Mouse (Mus musculus) granulocyte monocyte progenitor cell, adult 5-6 weeks (primary cell): ENCODE measurements around the gene Kif13a. TPM values are rescaled to one million over a fixed set of nuclear protein-coding genes. Genes with fewer than 3 reads are reported as not detected.

ENCODE experiments used
- ATAC-seq: replicated peaks from 2 replicates; pipeline ENCODE4 v1.8.0; 2016; ENCODE audit warnings: mild to moderate bottlenecking, moderate TSS enrichment, inconsistent platforms; ENCODE audit not compliant: poor library complexity, severe bottlenecking
- total RNA-seq, 2 experiments: library from RNA; stranded (forward) in 1 of 2; stranded (reverse) in 1 of 2; fragments of 200-712, 200-1000 nt in 1 of 2; fragments of >200 nt in 1 of 2; fragmentation: Nextera tagmentation in 1 of 2; gene quantifications; 2 replicates each; pipeline ENCODE4 v1.2.3; 2014 to 2017

The Kif13a gene
- total RNA-seq, 2 experiments from 2014 or later = 26.6 to 46.0 TPM

DNA sequence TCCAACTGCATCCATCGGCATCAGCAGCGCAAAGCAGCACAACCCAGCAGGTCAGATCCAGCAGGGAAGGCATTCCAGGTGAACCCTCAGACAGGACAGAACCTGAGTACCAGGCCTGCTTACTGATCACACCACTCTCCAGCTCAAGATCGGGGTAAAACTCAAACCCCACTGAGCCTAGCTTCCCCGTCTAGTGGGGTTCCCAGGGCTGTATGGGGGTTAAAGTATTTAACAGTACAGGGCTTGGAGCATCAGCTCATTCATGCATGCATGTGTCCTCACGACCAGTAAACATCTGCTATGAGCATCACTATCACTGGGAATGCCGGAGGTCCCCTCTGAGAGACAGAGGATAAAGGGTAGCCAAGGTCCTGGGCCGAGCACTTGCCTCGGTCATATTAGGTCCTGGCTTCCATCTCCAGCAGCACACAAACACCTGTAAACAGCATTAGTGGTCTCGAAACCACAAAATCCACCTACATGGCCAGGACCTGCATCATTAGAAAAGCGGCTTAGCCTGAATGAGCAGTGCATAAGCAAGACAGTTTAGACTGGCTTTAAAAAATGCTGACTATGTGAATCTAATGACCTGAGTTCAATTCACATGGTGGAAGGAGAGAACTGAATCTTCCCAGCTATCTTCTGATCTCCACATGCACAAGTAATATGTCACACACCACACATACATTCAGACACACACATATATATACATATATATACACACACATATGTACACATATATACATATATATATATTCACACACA lies 43.0 kb downstream of the Kif13a start:
- no peak for ATAC-seq

DNA sequence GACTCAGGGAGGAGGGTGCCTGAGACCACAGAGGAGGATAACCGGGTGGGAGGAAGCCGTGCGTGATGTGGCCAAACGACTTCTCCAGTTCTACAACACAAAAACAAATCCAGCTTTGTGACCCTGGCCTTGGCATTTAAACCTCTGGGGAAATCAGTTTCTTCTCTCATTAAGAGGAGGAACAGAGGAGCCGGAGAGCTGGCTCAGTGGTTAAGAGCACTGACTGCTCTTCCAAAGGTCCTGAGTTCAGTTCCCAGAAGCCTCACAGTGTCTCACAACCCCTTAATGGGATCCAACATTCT lies 44.0 kb downstream of the Kif13a start:
- ATAC-seq = no peak

DNA sequence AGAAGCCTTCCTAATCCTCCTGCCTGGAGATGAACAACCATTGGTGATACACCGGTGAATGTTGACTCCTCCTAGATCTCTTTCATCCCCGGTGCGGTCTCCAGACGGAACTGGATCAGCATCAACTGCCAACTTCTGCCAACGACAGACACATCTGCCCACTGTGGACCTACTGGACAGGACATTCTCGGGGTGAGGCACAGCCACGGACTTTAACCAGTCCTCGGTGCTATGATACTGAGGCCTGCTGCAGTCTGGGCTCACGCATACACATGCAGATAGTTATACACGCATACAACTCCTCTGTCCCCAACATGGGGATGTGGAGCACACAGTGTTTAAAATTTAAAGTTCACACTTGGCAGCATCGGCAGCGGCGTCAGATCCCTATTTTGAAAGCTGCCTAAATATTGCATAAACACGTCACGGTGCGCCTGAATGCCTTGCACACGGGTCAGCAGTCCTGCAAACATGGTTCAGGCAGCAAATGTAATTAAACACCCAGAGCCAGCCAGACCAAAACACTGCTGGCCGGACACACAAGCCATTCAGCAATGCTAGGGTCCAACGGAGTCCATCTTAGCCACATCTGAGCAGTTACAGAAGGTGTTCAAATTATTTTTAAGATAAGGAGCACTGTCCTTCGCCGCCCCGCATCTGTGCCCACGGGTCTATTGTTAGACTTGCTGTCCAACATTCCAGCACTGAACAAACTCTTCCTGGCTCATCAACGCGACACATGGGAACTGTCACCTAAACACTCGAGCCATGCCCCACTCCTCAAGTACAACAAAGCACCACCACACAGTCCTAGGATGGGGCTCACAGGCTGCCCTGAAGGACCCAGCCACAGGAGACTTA lies 44.5 kb downstream of the Kif13a start:
- no peak for ATAC-seq

DNA sequence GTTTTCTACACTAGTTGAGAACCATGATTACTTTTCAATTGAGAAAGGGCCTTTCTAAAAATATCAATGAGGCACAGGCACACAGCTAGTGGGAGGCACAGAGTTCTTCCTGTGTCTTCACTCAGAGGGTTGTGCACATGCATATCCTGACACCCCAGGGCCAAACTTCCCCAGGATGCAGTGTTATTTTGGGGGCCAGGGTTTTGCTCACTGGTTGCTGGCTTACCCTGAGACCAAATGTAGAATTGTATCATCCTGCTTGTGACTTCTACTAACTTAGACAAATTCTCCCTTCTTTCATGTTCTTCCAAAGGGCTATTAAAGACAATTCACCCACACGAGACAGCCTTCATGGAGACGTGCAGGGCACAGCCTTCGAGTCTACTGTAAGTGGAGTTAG lies 45.7 kb downstream of the Kif13a start:
- no peak for ATAC-seq

DNA sequence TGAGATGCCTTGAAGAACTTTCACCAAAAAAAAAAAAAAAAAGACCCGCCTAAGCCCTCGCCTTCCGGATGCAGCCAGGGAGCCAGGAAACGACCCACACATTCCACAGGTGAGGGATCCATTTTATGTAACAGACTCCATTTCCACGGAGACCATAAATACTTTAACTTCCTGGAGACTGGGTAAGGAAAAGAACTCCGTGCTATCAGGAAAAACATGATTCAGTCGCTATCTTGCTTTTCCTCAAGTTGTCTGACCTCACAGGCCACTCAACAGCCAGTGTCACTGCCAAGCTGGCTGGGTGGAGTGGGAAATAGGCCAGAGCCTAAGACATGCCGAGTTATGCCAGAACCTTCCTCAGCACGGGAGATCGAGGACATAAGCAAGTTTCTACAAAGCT lies 46.3 kb downstream of the Kif13a start:
- no peak for ATAC-seq

DNA sequence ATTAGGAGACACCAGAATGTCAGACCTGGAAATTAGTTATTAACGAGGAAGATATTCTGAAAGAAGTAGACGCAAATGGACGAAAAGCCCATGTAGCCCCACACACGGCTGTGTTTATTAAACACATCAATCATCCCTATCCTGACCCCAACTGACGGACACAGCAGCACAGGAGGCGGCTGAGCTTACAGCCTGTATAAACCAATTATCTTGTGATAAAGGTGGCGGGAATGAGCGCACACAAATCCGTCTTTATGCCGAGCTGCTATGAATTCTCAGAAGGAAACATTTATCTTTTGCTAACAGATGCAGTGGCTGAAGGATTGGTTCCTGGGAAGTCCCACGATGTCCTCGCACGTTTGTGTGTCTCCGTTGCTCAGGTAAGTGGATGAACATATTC lies 48.9 kb downstream of the Kif13a start:
- no peak for ATAC-seq

DNA sequence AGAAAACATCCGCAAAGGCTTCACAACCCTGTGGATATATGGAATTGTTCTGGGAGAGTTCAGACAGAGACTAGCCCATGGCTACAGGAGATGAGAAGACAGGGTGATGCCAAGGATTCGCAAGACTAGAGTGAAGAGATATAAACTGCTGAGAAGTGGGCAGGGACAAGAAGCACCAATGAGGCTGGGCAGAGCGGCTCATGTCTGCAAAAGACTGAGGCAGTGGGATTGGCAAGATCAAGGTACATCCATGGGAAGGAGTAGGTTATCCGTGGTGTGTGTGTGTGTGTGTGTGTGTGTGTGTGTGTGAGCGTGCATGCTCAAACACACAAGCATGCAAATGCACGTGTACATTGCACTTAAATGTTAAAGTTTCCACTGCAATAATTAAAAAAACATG lies 49.4 kb downstream of the Kif13a start:
- ATAC-seq = no peak

DNA sequence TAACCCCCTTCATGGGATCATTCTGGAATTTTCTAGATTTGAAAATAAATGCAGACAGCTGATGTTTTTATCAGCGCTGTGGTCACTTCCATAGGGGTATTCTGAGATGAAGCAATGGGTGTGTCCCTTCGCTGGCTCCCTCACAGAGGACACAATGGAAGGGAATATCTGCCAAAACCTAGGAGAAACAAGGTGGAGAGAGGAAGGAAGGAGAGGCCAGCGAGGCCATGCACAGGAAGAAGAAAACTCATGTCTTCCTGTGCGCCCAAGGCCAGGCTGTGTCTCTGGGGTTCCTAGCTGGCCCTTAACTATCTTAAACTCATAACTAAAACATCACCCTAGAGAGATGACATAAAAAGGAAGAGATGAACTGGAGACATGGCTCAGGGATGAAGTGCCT lies 52.6 kb downstream of the Kif13a start:
- ATAC-seq = no peak

DNA sequence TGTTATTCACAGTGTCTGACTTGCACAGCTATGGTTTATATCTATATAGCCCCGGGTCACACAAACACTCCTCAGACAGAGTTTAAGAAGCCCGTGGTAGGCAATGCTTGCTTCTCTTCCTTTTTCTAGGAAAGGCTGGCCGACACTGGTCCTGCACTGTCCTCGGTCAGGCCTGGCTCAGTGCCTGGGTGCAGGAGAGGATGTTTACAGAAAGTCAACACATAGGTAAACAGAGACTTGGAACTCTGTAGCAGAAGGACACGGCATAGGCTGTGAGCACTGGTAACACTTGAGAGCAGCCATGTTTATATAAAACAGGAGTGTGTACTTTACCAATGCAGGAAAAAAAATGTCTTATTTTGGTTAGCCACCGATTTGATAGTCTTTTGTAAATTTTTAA lies 54.3 kb downstream of the Kif13a start:
- no peak for ATAC-seq

DNA sequence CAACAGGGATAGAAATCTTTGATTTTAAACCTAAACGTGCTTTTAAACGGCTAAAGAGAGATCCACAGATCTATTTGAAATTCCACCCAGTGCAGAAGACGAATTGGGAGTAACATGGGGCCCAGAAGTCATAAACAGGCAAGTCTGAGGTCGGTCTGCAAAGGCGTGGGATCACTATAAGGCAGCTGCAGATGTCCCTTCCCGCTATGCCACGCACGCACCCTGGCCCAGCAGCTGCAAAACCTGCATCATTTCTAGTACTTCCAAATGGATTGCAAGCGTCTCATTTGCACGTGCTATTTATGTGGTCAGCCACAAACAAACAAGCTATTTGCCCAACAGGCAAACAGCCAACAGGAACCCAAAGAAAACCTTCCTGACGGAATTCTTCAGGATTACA lies 56.9 kb downstream of the Kif13a start:
- ATAC-seq = no peak

DNA sequence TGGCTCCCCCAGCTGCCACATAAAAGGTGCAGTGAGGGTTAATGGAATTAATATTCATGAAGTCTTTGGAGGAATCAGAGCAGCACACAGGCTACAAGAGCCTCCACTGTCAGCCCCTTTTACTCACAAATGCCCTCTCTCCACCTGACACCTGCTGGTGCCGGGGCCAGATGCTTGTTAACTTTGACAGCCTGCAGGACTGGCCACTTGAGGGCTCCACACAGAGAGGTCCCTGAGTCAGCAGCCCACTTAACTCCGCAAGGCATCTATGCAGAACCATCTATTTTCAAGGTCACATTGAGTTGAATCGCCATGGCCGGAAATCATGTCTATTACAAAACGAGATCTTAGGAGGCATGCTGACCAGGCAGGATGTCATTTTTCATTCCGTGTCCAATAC lies 57.5 kb downstream of the Kif13a start:
- ATAC-seq = no peak

DNA sequence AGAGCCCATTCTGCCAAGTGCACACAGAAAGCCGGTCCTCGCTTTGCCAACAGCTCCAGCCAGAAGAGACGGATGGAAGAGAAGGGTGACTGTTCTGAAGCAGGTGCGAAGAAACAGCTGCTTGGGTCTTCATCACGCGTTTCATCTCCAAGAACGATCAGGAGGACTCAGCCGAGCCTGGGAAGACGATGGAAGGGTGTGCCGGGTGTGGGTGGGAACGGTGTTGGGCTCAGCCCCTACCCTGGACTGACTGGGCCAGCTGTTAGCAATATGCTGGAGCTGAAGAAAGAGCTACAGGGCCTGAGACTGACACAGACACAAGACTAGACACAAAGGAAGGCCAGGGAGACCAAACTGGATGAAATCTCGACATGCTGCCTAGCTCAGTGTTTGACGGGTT lies 60.2 kb downstream of the Kif13a start:
- no peak for ATAC-seq

DNA sequence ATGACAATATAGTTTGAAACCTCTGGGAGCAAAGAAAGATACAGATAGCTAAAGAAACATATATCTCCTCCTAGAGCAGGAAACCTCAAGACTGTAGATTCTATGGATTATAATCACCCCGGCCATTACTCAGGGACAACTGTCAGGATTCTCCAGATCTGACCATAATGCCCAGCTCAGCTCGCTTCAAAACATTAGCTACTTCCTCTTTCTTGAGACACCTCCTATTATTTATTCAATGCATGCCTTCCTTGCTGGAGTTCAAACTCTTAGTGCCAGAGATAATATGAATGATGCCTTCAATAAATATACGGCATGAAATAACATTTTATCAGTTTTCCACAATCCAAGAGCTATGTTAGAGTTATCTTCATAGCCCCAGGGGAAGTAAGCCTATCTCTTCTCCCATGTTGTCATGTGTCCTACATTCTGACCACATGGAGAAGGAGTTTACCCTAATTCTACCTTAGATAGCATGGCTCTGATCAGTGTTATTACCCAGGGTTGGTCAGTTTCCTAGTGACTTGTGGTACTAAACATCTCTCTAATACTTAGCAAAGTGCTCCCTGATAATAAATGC lies 66.4 kb downstream of the Kif13a start:
- ATAC-seq = peak; percentile 46; the same call in 1 of the 2 replicates

DNA sequence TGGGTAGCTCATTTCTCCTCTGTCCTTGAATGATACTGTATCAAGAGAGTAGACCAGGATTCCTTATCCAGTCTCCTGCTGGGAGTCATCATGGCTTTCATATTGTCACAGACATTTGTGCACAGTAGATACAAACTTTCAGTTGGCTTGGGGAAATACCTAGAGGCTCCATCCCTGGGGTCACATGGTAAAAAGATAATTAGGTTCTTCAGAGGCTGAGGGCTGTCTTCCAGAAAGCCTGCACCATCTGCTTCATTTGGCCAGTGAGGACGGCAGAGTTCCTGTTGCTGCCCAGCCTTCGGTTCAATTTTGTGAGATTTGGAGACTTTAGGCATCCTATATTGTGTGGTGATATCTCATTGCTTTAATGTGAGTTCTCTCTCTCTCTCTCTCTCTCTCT lies 69.8 kb downstream of the Kif13a start:
- no peak for ATAC-seq

DNA sequence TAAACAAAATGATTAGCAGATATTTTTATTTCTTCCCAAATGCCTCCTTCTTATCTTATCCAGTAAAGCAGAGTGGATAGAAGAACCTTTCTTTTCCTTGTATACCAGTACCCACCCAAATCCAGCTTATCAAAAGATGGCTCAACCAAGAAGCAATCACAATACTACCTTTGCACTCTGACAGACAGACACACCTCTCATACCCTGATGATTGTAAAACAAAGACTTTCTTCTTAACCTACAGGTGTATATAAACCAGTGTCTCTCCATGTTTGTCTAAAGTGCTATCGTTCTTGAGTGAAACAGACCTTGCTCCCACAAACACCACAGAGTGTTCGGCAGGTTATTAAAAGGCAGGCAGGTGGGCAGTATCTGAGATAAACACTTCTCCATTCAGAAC lies 70.5 kb downstream of the Kif13a start:
- ATAC-seq = no peak

DNA sequence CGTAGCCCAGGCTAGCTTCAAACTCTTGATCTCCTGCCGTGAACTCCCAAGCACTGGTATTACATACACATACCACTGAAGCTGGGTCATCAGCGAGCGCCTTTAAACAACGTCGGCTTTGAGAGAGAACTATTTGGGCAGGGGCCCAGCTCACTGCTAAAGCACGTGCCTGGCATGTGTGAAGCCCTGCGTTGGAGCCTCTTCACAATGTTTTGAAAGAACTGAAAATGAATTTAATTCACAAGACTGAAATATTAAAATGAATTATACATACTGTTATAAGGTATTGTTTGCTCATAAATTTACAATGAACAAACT lies 70.9 kb downstream of the Kif13a start:
- no peak for ATAC-seq

DNA sequence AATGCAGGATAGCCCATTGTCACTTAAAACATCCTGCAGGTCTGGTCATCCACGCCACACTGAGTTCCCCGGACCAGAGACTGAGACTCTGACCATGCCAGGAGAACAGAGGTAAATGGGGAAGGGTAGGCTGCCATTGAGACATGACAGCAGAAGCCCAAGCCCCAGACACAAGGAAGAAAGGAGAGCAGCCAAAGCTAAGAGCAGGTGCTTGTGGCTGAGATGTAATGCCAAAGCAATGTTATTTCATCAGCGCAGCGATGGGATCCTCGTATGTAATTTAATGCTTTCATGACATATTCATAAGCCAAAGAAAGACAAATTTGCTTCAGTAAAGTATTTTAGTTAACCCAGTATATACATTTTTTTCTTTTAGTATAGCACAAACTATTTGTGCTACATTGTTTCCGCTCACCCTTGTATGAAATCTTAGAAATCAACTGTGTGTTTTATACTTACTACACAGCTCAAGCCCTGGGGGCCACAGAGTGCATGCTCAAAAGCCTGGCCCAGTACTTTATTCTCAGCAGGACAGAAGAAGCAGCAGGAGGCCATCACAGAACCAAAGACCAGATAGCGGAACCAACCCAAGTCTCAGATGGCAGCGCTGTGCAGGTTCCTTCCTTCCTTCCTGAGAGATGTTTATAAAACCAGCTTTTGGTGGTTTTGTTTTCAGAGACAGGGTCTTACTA lies 71.4 kb downstream of the Kif13a start:
- ATAC-seq = no peak

DNA sequence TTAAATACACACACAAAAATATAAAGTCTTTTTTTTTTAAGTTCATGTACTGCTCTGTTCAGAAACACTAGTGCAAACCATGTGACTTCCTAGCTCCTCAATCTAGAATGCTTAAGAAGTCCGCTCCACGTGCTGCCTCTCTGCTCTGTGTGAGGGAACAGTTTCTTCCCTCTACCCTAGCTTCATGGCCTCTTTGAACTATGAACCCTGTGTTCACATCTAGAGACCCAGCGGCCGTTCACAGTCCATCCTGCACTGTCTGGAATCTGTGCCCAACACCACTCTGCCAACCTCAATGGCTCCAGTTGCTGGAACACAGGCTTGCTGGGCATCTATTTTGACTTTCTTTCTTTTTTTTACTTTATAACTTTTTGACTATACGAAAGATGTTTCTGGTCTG lies 75.2 kb downstream of the Kif13a start:
- ATAC-seq = no peak

DNA sequence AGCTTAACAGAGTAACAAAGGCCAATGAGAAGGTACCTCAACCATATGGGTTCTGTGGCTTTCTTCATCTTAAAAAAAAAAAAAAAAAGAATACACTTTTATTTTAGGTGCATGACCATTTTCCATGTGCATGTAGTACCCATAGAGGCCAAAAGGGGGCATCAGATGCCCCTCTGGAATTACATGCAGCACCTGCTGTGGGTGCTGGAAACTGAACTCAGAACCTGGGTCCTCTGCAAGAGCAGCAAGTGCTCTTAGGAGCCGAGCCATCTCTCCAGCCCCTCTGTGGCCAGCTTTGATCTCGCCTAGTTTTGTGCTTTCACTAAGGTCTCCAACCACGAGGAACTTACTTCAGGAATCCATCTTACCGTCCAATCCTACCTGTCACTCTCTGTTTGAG lies 77.2 kb downstream of the Kif13a start:
- ATAC-seq = no peak

DNA sequence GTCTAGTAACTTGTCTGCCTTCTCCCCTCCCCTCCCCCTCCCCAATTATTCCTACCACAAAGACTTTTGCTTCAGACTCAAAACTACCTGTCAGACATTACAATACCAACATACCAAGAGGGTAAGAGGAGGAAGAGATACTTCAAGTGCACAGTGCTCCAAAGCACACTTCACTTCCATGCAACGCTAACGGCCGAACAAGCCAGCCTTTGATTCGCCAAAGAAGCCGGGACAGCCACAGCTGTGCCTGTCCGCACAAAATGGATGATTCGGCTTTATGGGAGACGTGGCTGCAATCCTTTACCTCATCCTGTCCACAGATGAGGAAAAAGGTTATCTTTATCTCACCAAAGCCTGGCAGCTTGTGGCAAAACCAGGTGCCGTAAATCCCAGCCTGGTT lies 84.2 kb downstream of the Kif13a start:
- no peak for ATAC-seq

DNA sequence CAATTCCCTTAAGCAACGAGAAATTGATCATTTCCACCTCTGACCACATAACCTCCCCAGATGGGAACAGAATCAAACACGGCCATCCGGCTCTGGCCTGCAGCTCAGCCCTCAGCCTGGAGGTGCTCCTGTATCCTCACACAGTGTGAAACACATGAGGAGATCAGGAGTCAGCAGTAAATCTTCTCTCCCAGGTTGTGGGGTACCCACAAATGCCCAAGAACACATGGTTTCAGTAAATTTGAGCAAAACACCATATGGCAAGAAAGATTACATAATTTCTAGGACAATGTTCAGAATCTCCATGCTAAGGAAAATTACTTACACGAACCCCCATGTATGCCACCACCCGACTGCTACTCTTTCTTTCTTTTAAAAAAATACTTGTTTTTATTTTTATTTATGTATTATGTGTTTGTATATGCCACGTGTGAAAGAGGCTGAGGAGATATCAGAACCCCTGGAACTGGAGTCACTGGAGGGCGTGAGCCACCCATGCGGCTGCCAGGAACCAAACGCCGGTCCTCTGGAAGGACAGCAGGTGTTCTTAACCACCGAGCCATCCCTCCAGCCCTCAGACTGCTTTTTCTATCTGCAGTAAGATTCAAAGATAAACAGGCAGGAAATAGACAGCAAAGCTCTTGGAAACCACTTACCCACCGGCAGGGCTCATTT lies 85.0 kb downstream of the Kif13a start:
- ATAC-seq = no peak
